Mouse (Mus musculus): Measurements from ENCODE around the gene Igdcc3.

DNA sequence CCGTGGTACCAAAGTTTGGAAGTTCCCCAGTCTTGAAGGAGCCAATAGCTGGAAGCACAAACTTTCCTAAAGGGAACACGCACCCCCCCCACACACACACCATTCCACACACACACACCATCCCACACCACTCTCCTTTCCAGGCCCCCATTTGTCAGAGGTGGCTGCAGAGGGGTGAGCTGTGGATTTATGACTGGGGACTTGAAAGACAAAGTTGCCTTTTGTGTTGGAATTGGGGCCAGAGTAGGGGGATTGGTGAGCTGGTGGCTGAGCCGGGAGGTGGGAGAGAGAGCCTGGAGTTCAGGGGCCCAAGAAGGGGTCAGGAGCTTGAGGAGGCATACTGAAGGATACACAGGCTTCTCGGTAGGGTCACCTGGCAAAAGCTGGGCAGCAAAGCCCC, 28.0 kb downstream of the Igdcc3 start:
- TF ChIP-seq CTCF (IDR thresholded peaks at IDR 0.05; ENCODE audit: low read depth, low read length) (no peak), GATA1 (IDR thresholded peaks at IDR 0.05; ENCODE audit: borderline replicate concordance, low read length) (no peak), POLR2AphosphoS5 (IDR thresholded peaks at IDR 0.05; ENCODE audit: insufficient replicate concordance, low read depth, low read length) (no peak), TAL1 (conservative IDR thresholded peaks at IDR 0.05; ENCODE audit: low read depth, low read length) (no peak), GATA2 (IDR thresholded peaks at IDR 0.05; ENCODE audit: borderline replicate concordance, low read depth, low read length) (no peak)
